Mouse (Mus musculus) neural tube, embryonic 10.5 days (tissue): ENCODE measurements around the gene Tulp2.
"Not testable (repeated sequence)": the region's sequence is repeated elsewhere in the genome, so short reads cannot be mapped to it uniquely, and the experiment has no call there.

Experiments
- DNase-seq: peaks from one replicate; pipeline ENCODE4 v3.0.0-alpha.2; 2017; ENCODE audit warnings: low spot score; ENCODE audit errors: extremely low spot score

The Tulp2 gene

GRCm38 (mm10) chr7:45459564-45460140 is 22.0 kb upstream of the Tulp2 start, which contains the start of gene Ftl1:
Ftl1 (minus strand) TSS chr7:45459884.
- peak; percentile 97 for DNase-seq

- no peak for DNase-seq
Observed at GRCm38 (mm10) chr7:45460377-45460776, 21.3 kb upstream of the Tulp2 start.

- no peak for DNase-seq
Observed at GRCm38 (mm10) chr7:45460860-45461314, 20.8 kb upstream of the Tulp2 start.

- DNase-seq = no peak
Observed at GRCm38 (mm10) chr7:45461326-45461725, 20.4 kb upstream of the Tulp2 start.

- no peak for DNase-seq
Observed at GRCm38 (mm10) chr7:45461781-45462180, 19.9 kb upstream of the Tulp2 start.

GRCm38 (mm10) chr7:45462325-45462724 is 19.4 kb upstream of the Tulp2 start:
- DNase-seq = no peak

- DNase-seq = not testable (repeated sequence)
Observed at GRCm38 (mm10) chr7:45462868-45463267, 18.8 kb upstream of the Tulp2 start.

- no peak for DNase-seq
Observed at GRCm38 (mm10) chr7:45463987-45464778, 17.5 kb upstream of the Tulp2 start.

GRCm38 (mm10) chr7:45465112-45465511 is 16.6 kb upstream of the Tulp2 start:
- DNase-seq = no peak

- DNase-seq = no peak
Observed at GRCm38 (mm10) chr7:45465549-45465948, 16.1 kb upstream of the Tulp2 start.

- DNase-seq = peak; percentile 95
Observed at GRCm38 (mm10) chr7:45466283-45467089, 15.2 kb upstream of the Tulp2 start, which contains the start of gene Bax. Bax (minus strand) TSS chr7:45466898.

GRCm38 (mm10) chr7:45467090-45467670 is 14.5 kb upstream of the Tulp2 start:
- DNase-seq = no peak

- DNase-seq = peak; percentile 62
Observed at GRCm38 (mm10) chr7:45470869-45471268, 10.8 kb upstream of the Tulp2 start.

- no peak for DNase-seq
Observed at GRCm38 (mm10) chr7:45475291-45475969, 6.2 kb upstream of the Tulp2 start.

GRCm38 (mm10) chr7:45476453-45476852 is 5.2 kb upstream of the Tulp2 start:
- no peak for DNase-seq

- peak; percentile 35 for DNase-seq
Observed at GRCm38 (mm10) chr7:45477003-45477402, 4.7 kb upstream of the Tulp2 start.

GRCm38 (mm10) chr7:45478774-45479173 is 2.9 kb upstream of the Tulp2 start:
- no peak for DNase-seq

GRCm38 (mm10) chr7:45480310-45480709 is 1.4 kb upstream of the Tulp2 start:
- not testable (repeated sequence) for DNase-seq

GRCm38 (mm10) chr7:45482166-45482565 is 489 bp downstream of the Tulp2 start:
- DNase-seq = no peak

- DNase-seq = not testable (repeated sequence)
Observed at GRCm38 (mm10) chr7:45484985-45485384, 3.3 kb downstream of the Tulp2 start.

GRCm38 (mm10) chr7:45486158-45486557 is 4.5 kb downstream of the Tulp2 start:
- DNase-seq = no peak
